Mouse (Mus musculus): Measurements from ENCODE around the gene Sort1. TPM values are rescaled to one million over a fixed set of nuclear protein-coding genes. Genes with fewer than 3 reads are reported as not detected.

Gene Sort1
- polyA plus RNA-seq, 1 experiment from 2014 or later, result 13.7 TPM

GRCm38 (mm10) chr3:108401692-108402527 lies 118.0 kb downstream of the Sort1 start:
- H3K4me3 ChIP-seq (ENCODE audit: low read length), result peak overlapping the region; percentile 8; the same call in 1 of the 2 replicates
- H3K9me3 ChIP-seq (ENCODE audit: control insufficient read depth, low read length), result no peaks in the 10 kb centered on the region
- H3K27me3 ChIP-seq (ENCODE audit: control insufficient read depth, insufficient read depth, low read depth, low read length), result no peaks in the 10 kb centered on the region
- H3K4me2 ChIP-seq (ENCODE audit: low read depth, low read length), result peak overlapping the region; percentile 41
- H3K9ac ChIP-seq (ENCODE audit: low read length), result 0 out of 2 replicates have a peak overlapping the region, but pooled peaks have one; percentile 28
- H3K27ac ChIP-seq (ENCODE audit: low read length), result no peak overlapping the region
- WGBS, result 32% methylated on average over 22 of the region's 22 CpGs
- peaks cover 7% of the 10 kb centered on the region; the same call in 1 of the 2 replicates for H3K4me1 ChIP-seq (replicated peaks; ENCODE audit: control insufficient read depth, insufficient read depth, low read length)
- peak; percentile 94 for ATAC-seq (ENCODE audit: low read depth)
- peaks cover 2% of the 10 kb centered on the region; the same call in 1 of the 2 replicates for H3K36me3 ChIP-seq (ENCODE audit: control insufficient read depth, insufficient read depth, low read length)

- Histone ChIP-seq H3K4me3 (ENCODE audit: low read length) (no peak overlapping the region), H3K36me3 (ENCODE audit: control insufficient read depth, insufficient read depth, low read length) (no peaks in the 10 kb centered on the region), H3K9me3 (ENCODE audit: control insufficient read depth, low read length) (no peaks in the 10 kb centered on the region), H3K9ac (ENCODE audit: low read length) (no peak overlapping the region), H3K4me1 (replicated peaks; ENCODE audit: control insufficient read depth, insufficient read depth, low read length) (peaks cover 7% of the 10 kb centered on the region; the same call in 1 of the 2 replicates), H3K27ac (ENCODE audit: low read length) (no peak overlapping the region), H3K4me2 (ENCODE audit: low read depth, low read length) (no peak overlapping the region), H3K27me3 (ENCODE audit: control insufficient read depth, insufficient read depth, low read depth, low read length) (no peaks in the 10 kb centered on the region)
- 86% methylated on average over 15 of the region's 15 CpGs for WGBS
- ATAC-seq (ENCODE audit: low read depth), result no peak
These were observed 118.6 kb downstream of the Sort1 start for GRCm38 (mm10) chr3:108402528-108402920.

GRCm38 (mm10) chr3:108405536-108406305 lies 121.8 kb downstream of the Sort1 start:
- no peaks in the 10 kb centered on the region for H3K9me3 ChIP-seq (ENCODE audit: control insufficient read depth, low read length)
- peaks cover 9% of the 10 kb centered on the region; the same call in 1 of the 2 replicates for H3K4me1 ChIP-seq (replicated peaks; ENCODE audit: control insufficient read depth, insufficient read depth, low read length)
- no peak overlapping the region for H3K27ac ChIP-seq (ENCODE audit: low read length)
- H3K9ac ChIP-seq (ENCODE audit: low read length), result no peak overlapping the region
- no peak overlapping the region for H3K4me2 ChIP-seq (ENCODE audit: low read depth, low read length)
- H3K27me3 ChIP-seq (ENCODE audit: control insufficient read depth, insufficient read depth, low read depth, low read length), result no peaks in the 10 kb centered on the region
- no peaks in the 10 kb centered on the region for H3K36me3 ChIP-seq (ENCODE audit: control insufficient read depth, insufficient read depth, low read length)
- no peak overlapping the region for H3K4me3 ChIP-seq (ENCODE audit: low read length)
- WGBS, result 51% methylated on average over 14 of the region's 14 CpGs
- ATAC-seq (ENCODE audit: low read depth), result no peak

- no peak overlapping the region for H3K9ac ChIP-seq (ENCODE audit: low read length)
- ATAC-seq (ENCODE audit: low read depth), result no peak
- H3K4me3 ChIP-seq (ENCODE audit: low read length), result no peak overlapping the region
- H3K36me3 ChIP-seq (ENCODE audit: control insufficient read depth, insufficient read depth, low read length), result no peaks in the 10 kb centered on the region
- no peaks in the 10 kb centered on the region for H3K27me3 ChIP-seq (ENCODE audit: control insufficient read depth, insufficient read depth, low read depth, low read length)
- H3K27ac ChIP-seq (ENCODE audit: low read length), result no peak overlapping the region
- H3K9me3 ChIP-seq (ENCODE audit: control insufficient read depth, low read length), result no peaks in the 10 kb centered on the region
- 86% methylated on average over 24 of the region's 24 CpGs for WGBS
- no peak overlapping the region for H3K4me2 ChIP-seq (ENCODE audit: low read depth, low read length)
- peaks cover 15% of the 10 kb centered on the region for H3K4me1 ChIP-seq (replicated peaks; ENCODE audit: control insufficient read depth, insufficient read depth, low read length)
These were observed 122.5 kb downstream of the Sort1 start for GRCm38 (mm10) chr3:108406306-108406885.

GRCm38 (mm10) chr3:108408517-108409008 lies 124.7 kb downstream of the Sort1 start:
- Histone ChIP-seq H3K36me3 (ENCODE audit: control insufficient read depth, insufficient read depth, low read length) (peaks cover 11% of the 10 kb centered on the region), H3K9me3 (ENCODE audit: control insufficient read depth, low read length) (peaks cover 8% of the 10 kb centered on the region), H3K4me1 (replicated peaks; ENCODE audit: control insufficient read depth, insufficient read depth, low read length) (peaks cover 13% of the 10 kb centered on the region), H3K27me3 (ENCODE audit: control insufficient read depth, insufficient read depth, low read depth, low read length) (no peaks in the 10 kb centered on the region), H3K4me3 (ENCODE audit: low read length) (no peak overlapping the region), H3K27ac (ENCODE audit: low read length) (no peak overlapping the region), H3K4me2 (ENCODE audit: low read depth, low read length) (no peak overlapping the region), H3K9ac (ENCODE audit: low read length) (no peak overlapping the region)
- ATAC-seq (ENCODE audit: low read depth), result no peak
- WGBS, result 79% methylated on average over 8 of the region's 8 CpGs

- Histone ChIP-seq H3K27me3 (ENCODE audit: control insufficient read depth, insufficient read depth, low read depth, low read length) (no peaks in the 10 kb centered on the region), H3K36me3 (ENCODE audit: control insufficient read depth, insufficient read depth, low read length) (peaks cover 21% of the 10 kb centered on the region), H3K27ac (ENCODE audit: low read length) (no peak overlapping the region), H3K9me3 (ENCODE audit: control insufficient read depth, low read length) (peaks cover 18% of the 10 kb centered on the region), H3K4me1 (replicated peaks; ENCODE audit: control insufficient read depth, insufficient read depth, low read length) (peaks cover 13% of the 10 kb centered on the region), H3K4me2 (ENCODE audit: low read depth, low read length) (no peak overlapping the region), H3K9ac (ENCODE audit: low read length) (peak overlapping the region; percentile 21; the same call in 1 of the 2 replicates), H3K4me3 (ENCODE audit: low read length) (no peak overlapping the region)
- ATAC-seq (ENCODE audit: low read depth), result no peak
- WGBS, result 43% methylated on average over 8 of the region's 8 CpGs
These were observed 125.9 kb downstream of the Sort1 start for GRCm38 (mm10) chr3:108409656-108410358.

GRCm38 (mm10) chr3:108410359-108410714 lies 126.5 kb downstream of the Sort1 start:
- no peak for ATAC-seq (ENCODE audit: low read depth)
- no peak overlapping the region for H3K4me2 ChIP-seq (ENCODE audit: low read depth, low read length)
- H3K9me3 ChIP-seq (ENCODE audit: control insufficient read depth, low read length), result peaks cover 18% of the 10 kb centered on the region
- no peaks in the 10 kb centered on the region for H3K27me3 ChIP-seq (ENCODE audit: control insufficient read depth, insufficient read depth, low read depth, low read length)
- H3K4me1 ChIP-seq (replicated peaks; ENCODE audit: control insufficient read depth, insufficient read depth, low read length), result peaks cover 13% of the 10 kb centered on the region
- no peak overlapping the region for H3K27ac ChIP-seq (ENCODE audit: low read length)
- WGBS, result 28% methylated on average over 5 of the region's 5 CpGs
- H3K36me3 ChIP-seq (ENCODE audit: control insufficient read depth, insufficient read depth, low read length), result peaks cover 21% of the 10 kb centered on the region
- H3K4me3 ChIP-seq (ENCODE audit: low read length), result no peak overlapping the region
- H3K9ac ChIP-seq (ENCODE audit: low read length), result peak overlapping the region; percentile 11; the same call in 1 of the 2 replicates

Measured in lung, embryonic 16.5 days (tissue).